ENCODE assay signal across 9 mouse cellular contexts in genomic region chr11:24286129-24287108, GRCm38 (mm10).
DNase-seq lines count a peak whose midpoint lies in the region; ATAC-seq and TF ChIP-seq lines count a peak whose summit lies in the region.
"Had no signal": no experiment of that assay in that cellular context is flagged by ENCODE, and none has a peak within 500 bp of the region (broad histone marks: within the 10 kb centered on the region; RNA-seq: fewer than 3 reads in every experiment).

No protein-coding gene starts in this region.

- H3K9me3 ChIP-seq in hindbrain, postnatal 0 days (ENCODE audit: low read length): no peaks in the 10 kb centered on the region
- H3K9me3 ChIP-seq in neural tube, embryonic 14.5 days (ENCODE audit: control insufficient read depth, low read length): no peaks in the 10 kb centered on the region

- H3K27ac ChIP-seq in hindbrain, postnatal 0 days: no peak overlapping the region
- H3K27ac ChIP-seq in neural tube, embryonic 14.5 days (ENCODE audit: low read depth, low read length): no peak overlapping the region

- no peaks in the 10 kb centered on the region for H3K36me3 ChIP-seq in hindbrain, postnatal 0 days (ENCODE audit: insufficient read depth, low read length)
- H3K36me3 ChIP-seq in neural tube, embryonic 14.5 days (ENCODE audit: control insufficient read depth, insufficient read depth, low read length): no peaks in the 10 kb centered on the region

- intact Hi-C loops in left cerebral cortex, postnatal 14 days (cut with DNase I): no loop called here

- peak; percentile 53 to 60 for DNase-seq in cerebellum, postnatal 10 days
- no peak for DNase-seq in cerebellum, adult 11 months
- DNase-seq in hindbrain, postnatal 0 days (ENCODE audit: low spot score): peak; percentile 75
- peak; percentile 28 for DNase-seq in liver
- DNase-seq in left cerebral cortex, postnatal 14 days (ENCODE audit: low spot score in 2 of 2): no peak
- DNase-seq in gastrocnemius, adult 8-10 months (ENCODE audit: low spot score in 2 of 2): no peak

- 18% methylated on average over 18 of the region's 18 CpGs for WGBS in hindbrain, postnatal 0 days
- WGBS in neural tube, embryonic 14.5 days: 7% methylated on average over 18 of the region's 18 CpGs

- H3K4me2 ChIP-seq in hindbrain, postnatal 0 days (ENCODE audit: low read depth, low read length): peak overlapping the region; percentile 35
- H3K4me2 ChIP-seq in neural tube, embryonic 14.5 days (ENCODE audit: low read depth, low read length): peak overlapping the region; percentile 8; the same call in 1 of the 2 replicates

- no peak for TF ChIP-seq CTCF in hindbrain, postnatal 0 days (IDR thresholded peaks at IDR 0.05; ENCODE audit: low read depth)

- H3K9ac ChIP-seq in hindbrain, postnatal 0 days (replicated peaks; ENCODE audit: low read length): no peak overlapping the region
- no peak overlapping the region; the same call in 1 of the 2 replicates for H3K9ac ChIP-seq in neural tube, embryonic 14.5 days (replicated peaks; ENCODE audit: low read depth, low read length)

- no peaks in the 10 kb centered on the region for H3K4me1 ChIP-seq in hindbrain, postnatal 0 days (ENCODE audit: insufficient read depth, low read length)
- peaks cover 20% of the 10 kb centered on the region; the same call in 1 of the 2 replicates for H3K4me1 ChIP-seq in neural tube, embryonic 14.5 days (ENCODE audit: control insufficient read depth, insufficient read depth, low read length)

- ATAC-seq in hindbrain, postnatal 0 days: peak; percentile 84
- ATAC-seq in neural tube, embryonic 14.5 days (ENCODE audit: low read depth): peak; percentile 83
- ATAC-seq in frontal cortex, adult (ENCODE audit: low TSS enrichment): no peak

- H3K4me3 ChIP-seq in hindbrain, postnatal 0 days (ENCODE audit: low read length): no peak overlapping the region
- H3K4me3 ChIP-seq in neural tube, embryonic 14.5 days (ENCODE audit: low read depth, low read length): no peak overlapping the region
- H3K4me3 ChIP-seq: myocyte had no signal

- no peaks in the 10 kb centered on the region for H3K27me3 ChIP-seq in hindbrain, postnatal 0 days (ENCODE audit: insufficient read depth, low read length)
- H3K27me3 ChIP-seq in neural tube, embryonic 14.5 days (ENCODE audit: control insufficient read depth, insufficient read depth, low read length): no peaks in the 10 kb centered on the region

Comparison
In these comparisons a context has a peak if more than half of its experiments do, and no peak if none do; other contexts are left out.
1. DNase-seq: peak in cerebellum, postnatal 10 days (2 of 2), hindbrain, postnatal 0 days (single experiment) and liver (single experiment); none in cerebellum, adult 11 months (single experiment), left cerebral cortex, postnatal 14 days (0 of 2) and gastrocnemius, adult 8-10 months (0 of 2).